Mouse (Mus musculus): ENCODE data around the gene Faap20. TPM values are rescaled to one million over a fixed set of nuclear protein-coding genes. Genes with fewer than 3 reads are reported as not detected.

Faap20 gene
- polyA plus RNA-seq, 1 experiment from 2014 or later: 23.1 TPM

DNA sequence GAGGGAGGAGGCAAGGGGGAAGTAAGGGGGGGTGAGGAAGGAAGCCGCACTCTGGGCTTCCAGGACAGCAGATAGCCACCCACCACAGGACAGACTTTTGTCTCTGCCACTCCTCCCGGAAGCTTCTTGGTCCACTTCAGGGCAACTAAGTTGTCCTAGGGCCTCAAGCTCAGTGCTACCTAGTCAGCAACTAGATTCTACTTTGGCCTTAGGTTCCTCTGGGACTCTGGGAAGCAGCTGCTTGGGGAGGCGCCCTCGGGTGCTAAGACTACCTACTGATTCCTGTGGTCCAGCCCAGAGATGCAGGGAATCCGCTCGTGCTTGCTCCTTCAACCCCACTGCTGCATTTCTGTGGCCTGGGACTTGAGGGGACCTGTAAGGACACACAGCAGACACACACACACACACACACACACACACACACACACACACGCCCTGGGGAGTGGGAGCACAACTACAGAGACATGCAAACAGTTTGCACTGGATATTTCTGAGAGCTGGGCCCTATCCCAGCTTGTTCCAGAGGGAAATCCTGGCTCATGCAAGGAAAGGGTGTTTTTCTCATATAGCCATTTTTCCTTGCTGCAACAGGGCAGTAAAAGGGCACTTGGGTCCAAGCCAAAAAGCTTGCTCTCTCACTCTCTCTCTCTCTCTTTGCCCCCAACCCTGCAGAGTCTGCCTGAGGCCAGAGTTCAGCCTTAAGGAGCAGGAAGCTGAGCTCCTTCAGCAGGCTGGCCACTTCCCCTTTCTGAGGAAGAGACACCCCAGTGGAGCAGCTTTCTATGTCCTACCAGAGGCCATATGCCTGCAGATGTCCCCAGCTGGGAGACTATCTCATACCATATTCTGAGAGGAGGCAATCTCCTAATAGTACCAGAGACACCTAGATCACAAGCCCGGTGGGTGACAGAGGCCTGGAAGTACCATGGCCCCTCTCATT lies 15.0 kb upstream of the Faap20 start:
- H3K4me1 ChIP-seq (ENCODE audit: insufficient read depth): peaks cover 36% of the 10 kb centered on the region
- WGBS (ENCODE audit: insufficient replicate concordance): 33% methylated on average over 8 of the region's 8 CpGs
- ATAC-seq (peak; percentile 51), DNase-seq (peak; percentile 56)
- H3K9ac ChIP-seq (replicated peaks): peak overlapping the region; percentile 35
- peak overlapping the region; percentile 45 for H3K4me2 ChIP-seq (ENCODE audit: low read depth, low read length)
- no peak overlapping the region for H3K4me3 ChIP-seq (ENCODE audit: low read depth, low read length)
- no peaks in the 10 kb centered on the region for H3K36me3 ChIP-seq (replicated peaks; ENCODE audit: insufficient read depth, low read length)
- peak overlapping the region; percentile 78 for H3K27ac ChIP-seq (ENCODE audit: low read depth)
- TF ChIP-seq EP300 (IDR thresholded peaks at IDR 0.05; ENCODE audit: low read depth) (no peak), CTCF (IDR thresholded peaks at IDR 0.05; ENCODE audit: low read depth) (no peak)
- H3K9me3 ChIP-seq (ENCODE audit: low read length): no peaks in the 10 kb centered on the region
- no peaks in the 10 kb centered on the region for H3K27me3 ChIP-seq (ENCODE audit: insufficient read depth, low read length)

- ATAC-seq: peak; percentile 61
- Histone ChIP-seq H3K27me3 (ENCODE audit: insufficient read depth, low read length) (no peaks in the 10 kb centered on the region), H3K9ac (replicated peaks) (peak overlapping the region; percentile 35), H3K36me3 (replicated peaks; ENCODE audit: insufficient read depth, low read length) (no peaks in the 10 kb centered on the region), H3K4me3 (ENCODE audit: low read depth, low read length) (no peak overlapping the region), H3K9me3 (ENCODE audit: low read length) (no peaks in the 10 kb centered on the region), H3K4me2 (ENCODE audit: low read depth, low read length) (peak overlapping the region; percentile 45), H3K4me1 (ENCODE audit: insufficient read depth) (peaks cover 36% of the 10 kb centered on the region), H3K27ac (ENCODE audit: low read depth) (peak overlapping the region; percentile 78)
- TF ChIP-seq CTCF (IDR thresholded peaks at IDR 0.05; ENCODE audit: low read depth): no peak
- TF ChIP-seq EP300 (IDR thresholded peaks at IDR 0.05; ENCODE audit: low read depth): 0 out of 2 replicates have a peak, but pooled peaks have one; percentile 11
- 17% methylated on average over 18 of the region's 18 CpGs for whole genome bisulfite sequencing (ENCODE audit: insufficient replicate concordance)
- DNase-seq: peak; percentile 76
These were observed 14.1 kb upstream of the Faap20 start for GRCm38 (mm10) chr4:155235311-155236119.

- no peak overlapping the region for H3K27ac ChIP-seq (ENCODE audit: low read depth)
- H3K4me3 ChIP-seq (ENCODE audit: low read depth, low read length): no peak overlapping the region
- H3K9me3 ChIP-seq (ENCODE audit: low read length): no peaks in the 10 kb centered on the region
- no peak overlapping the region for H3K9ac ChIP-seq (replicated peaks)
- ATAC-seq: no peak
- no peak overlapping the region for H3K4me2 ChIP-seq (ENCODE audit: low read depth, low read length)
- TF ChIP-seq CTCF (IDR thresholded peaks at IDR 0.05; ENCODE audit: low read depth) (no peak), EP300 (IDR thresholded peaks at IDR 0.05; ENCODE audit: low read depth) (no peak)
- no peaks in the 10 kb centered on the region for H3K27me3 ChIP-seq (ENCODE audit: insufficient read depth, low read length)
- DNase-seq: no peak
- 58% methylated on average over 12 of the region's 12 CpGs for WGBS (ENCODE audit: insufficient replicate concordance)
- peaks cover 36% of the 10 kb centered on the region for H3K4me1 ChIP-seq (ENCODE audit: insufficient read depth)
- H3K36me3 ChIP-seq (replicated peaks; ENCODE audit: insufficient read depth, low read length): no peaks in the 10 kb centered on the region
These were observed 12.7 kb upstream of the Faap20 start for GRCm38 (mm10) chr4:155236737-155237385.

- H3K4me2 ChIP-seq (ENCODE audit: low read depth, low read length): no peak overlapping the region
- 0 out of 2 replicates have a peak overlapping the region, but pooled peaks have one; percentile 44 for H3K27ac ChIP-seq (ENCODE audit: low read depth)
- no peaks in the 10 kb centered on the region for H3K9me3 ChIP-seq (ENCODE audit: low read length)
- no peak overlapping the region for H3K9ac ChIP-seq (replicated peaks)
- no peaks in the 10 kb centered on the region for H3K36me3 ChIP-seq (replicated peaks; ENCODE audit: insufficient read depth, low read length)
- H3K27me3 ChIP-seq (ENCODE audit: insufficient read depth, low read length): no peaks in the 10 kb centered on the region
- 46% methylated on average over 5 of the region's 5 CpGs for WGBS (ENCODE audit: insufficient replicate concordance)
- peaks cover 36% of the 10 kb centered on the region for H3K4me1 ChIP-seq (ENCODE audit: insufficient read depth)
- no peak for TF ChIP-seq CTCF (IDR thresholded peaks at IDR 0.05; ENCODE audit: low read depth)
- no peak for TF ChIP-seq EP300 (IDR thresholded peaks at IDR 0.05; ENCODE audit: low read depth)
- no peak overlapping the region for H3K4me3 ChIP-seq (ENCODE audit: low read depth, low read length)
- peak; percentile 74 for ATAC-seq
- no peak for DNase-seq
These were observed 11.3 kb upstream of the Faap20 start for GRCm38 (mm10) chr4:155238276-155238675.

- 63% methylated on average over 6 of the region's 6 CpGs for WGBS (ENCODE audit: insufficient replicate concordance)
- peaks cover 26% of the 10 kb centered on the region for H3K4me1 ChIP-seq (ENCODE audit: insufficient read depth)
- H3K36me3 ChIP-seq (replicated peaks; ENCODE audit: insufficient read depth, low read length): no peaks in the 10 kb centered on the region
- DNase-seq: no peak
- no peak for TF ChIP-seq EP300 (IDR thresholded peaks at IDR 0.05; ENCODE audit: low read depth)
- no peak for TF ChIP-seq CTCF (IDR thresholded peaks at IDR 0.05; ENCODE audit: low read depth)
- H3K27ac ChIP-seq (ENCODE audit: low read depth): no peak overlapping the region
- no peak overlapping the region for H3K4me2 ChIP-seq (ENCODE audit: low read depth, low read length)
- no peaks in the 10 kb centered on the region for H3K27me3 ChIP-seq (ENCODE audit: insufficient read depth, low read length)
- no peak for ATAC-seq
- no peaks in the 10 kb centered on the region for H3K9me3 ChIP-seq (ENCODE audit: low read length)
- no peak overlapping the region for H3K4me3 ChIP-seq (ENCODE audit: low read depth, low read length)
- H3K9ac ChIP-seq (replicated peaks): no peak overlapping the region
These were observed 10.1 kb upstream of the Faap20 start for GRCm38 (mm10) chr4:155239494-155239893.
